Mouse (Mus musculus): Measurements from ENCODE around the gene Snx1.

DNA sequence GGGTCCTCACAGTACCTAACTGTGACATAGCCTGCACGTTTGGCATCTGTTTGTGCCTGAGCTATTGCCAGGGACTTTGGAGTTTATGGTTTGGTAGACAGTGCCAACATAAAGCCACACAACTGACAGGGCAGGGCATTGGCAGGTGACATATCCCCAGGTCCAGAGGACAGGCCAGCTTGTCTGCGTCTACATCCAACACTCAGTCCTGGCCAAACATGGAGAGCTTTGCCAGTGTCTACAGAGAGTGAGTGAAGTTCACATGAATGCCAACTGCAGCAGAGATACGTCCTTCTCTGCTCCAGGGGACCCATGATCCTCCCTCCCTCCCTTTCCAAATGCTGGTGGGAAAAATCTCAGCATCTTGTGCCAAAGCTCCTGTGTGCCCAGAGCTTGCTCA is 42.2 kb downstream of the Snx1 start:
- TF ChIP-seq CTCF (conservative IDR thresholded peaks at IDR 0.05; ENCODE audit: insufficient read depth, insufficient read length, low read depth, low read length) (no peak), POLR2A (IDR thresholded peaks at IDR 0.05; ENCODE audit: low read depth, low read length) (no peak)

Measured in kidney, adult 2 months (tissue).